Mouse (Mus musculus) layer of hippocampus, adult 2 months (tissue): ENCODE results near the gene Tmtc1. TPM values are rescaled to one million over a fixed set of nuclear protein-coding genes. Genes with fewer than 3 reads are reported as not detected.

ENCODE experiments used
- DNase-seq, 2 experiments: peaks; one replicate each; pipeline ENCODE4 v3.0.0; 2022; ENCODE audit warnings: low spot score in 2 of 2
- H3K27ac ChIP-seq: fragments of 200-600 bp; 2 replicates; pipeline ENCODE4 v1.8.1; 2022
- H3K4me3 ChIP-seq: fragments of 200-600 bp; 2 replicates; pipeline ENCODE4 v1.8.1; 2022; ENCODE audit warnings: mild to moderate bottlenecking
- CTCF ChIP-seq: fragments of 200-600 bp; conservative IDR thresholded peaks from 2 replicates; pipeline ENCODE4 v1.8.1; 2022; ENCODE audit warnings: antibody characterized with exemption, mild to moderate bottlenecking, moderate library complexity
- total RNA-seq, 2 experiments: library from RNA; stranded (reverse); gene quantifications; 2 replicates each; pipeline ENCODE4 v1.2.3; 2021

Tmtc1 gene
- total RNA-seq, 2 experiments from 2014 or later: 39.8 to 42.0 TPM

DNA sequence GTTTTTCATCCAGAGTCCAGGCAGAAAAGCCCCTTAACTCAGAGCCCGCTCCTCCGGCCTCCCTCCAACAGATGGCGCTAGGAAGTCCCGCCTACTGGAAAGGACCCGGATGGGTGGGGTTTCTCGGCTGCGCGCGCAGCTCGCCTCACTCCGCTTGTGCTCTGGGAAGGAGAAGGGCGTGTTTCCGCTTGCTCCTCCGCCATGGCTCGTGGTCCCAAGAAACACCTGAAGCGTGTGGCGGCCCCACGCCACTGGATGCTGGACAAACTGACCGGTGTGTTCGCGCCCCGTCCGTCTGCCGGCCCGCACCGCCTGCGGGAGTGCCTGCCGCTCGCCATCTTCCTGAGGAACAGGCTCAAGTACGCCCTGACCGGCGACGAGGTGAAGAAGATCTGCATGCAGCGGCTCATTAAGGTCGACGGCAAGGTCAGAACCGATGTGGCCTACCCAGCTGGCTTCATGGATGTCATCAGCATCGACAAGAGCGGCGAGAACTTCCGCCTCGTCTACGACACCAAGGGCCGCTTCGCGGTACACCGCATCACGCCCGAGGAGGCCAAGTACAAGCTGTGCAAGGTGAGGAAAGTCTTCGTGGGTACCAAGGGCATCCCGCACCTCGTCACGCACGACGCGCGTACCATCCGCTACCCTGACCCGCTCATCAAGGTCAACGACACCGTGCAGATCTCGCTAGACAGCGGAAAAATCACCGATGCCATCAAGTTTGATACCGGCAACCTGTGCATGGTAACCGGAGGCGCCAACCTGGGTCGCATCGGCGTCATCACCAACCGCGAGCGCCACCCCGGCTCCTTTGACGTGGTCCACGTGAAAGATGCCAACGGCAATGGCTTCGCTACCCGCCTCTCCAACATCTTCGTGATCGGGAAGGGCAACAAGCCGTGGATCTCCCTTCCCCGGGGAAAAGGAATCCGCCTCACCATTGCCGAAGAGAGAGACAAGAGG is 89.4 kb downstream of the Tmtc1 start:
- 0 out of 2 replicates have a peak overlapping the region, but pooled peaks have one; percentile 68 for H3K27ac ChIP-seq
- TF ChIP-seq CTCF: peak; percentile 64

DNA sequence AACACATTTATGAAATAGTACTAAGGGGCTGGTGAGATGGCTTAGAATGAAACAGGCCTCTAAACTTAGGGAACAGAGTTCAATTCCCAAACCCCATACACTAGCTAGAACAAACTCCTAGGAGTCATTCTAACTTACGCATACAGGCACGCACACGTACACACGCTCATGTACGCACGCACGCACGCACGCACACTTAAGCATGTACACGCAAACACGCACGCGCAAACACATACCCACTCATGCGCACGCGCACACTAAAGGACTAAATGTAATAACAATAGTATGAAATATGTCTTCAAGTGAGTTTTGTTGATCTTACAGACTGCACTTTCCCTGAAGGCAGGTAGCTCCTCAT is 90.1 kb downstream of the Tmtc1 start:
- no peak for DNase-seq
- Histone ChIP-seq H3K27ac (no peak overlapping the region), H3K4me3 (peak overlapping the region; percentile 49; the same call in 1 of the 2 replicates)
- TF ChIP-seq CTCF: no peak

More for the DNA sequence above, 89.4 kb downstream of the Tmtc1 start:
- peak in 1 of 2 experiments; percentile 71 for DNase-seq
- H3K4me3 ChIP-seq: peak overlapping the region; percentile 49

DNA sequence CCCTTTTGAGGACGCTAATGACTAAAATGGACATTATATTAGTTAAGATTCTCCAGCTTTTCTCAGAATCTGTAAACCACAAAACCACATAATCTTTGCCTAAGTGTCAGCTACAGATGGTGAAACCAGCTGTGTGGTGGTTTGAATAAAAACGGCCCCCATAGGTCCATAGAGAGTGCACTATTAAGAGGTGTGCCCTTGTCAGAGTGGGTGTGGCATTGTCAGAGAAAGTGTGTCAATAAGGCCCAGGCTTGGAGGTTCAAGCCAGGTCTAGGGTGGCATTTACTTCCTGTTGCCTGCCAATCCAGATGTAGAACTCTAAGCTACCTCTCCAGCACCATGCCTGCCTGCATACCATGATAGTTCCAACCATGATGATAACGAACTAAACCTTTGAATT is 99.2 kb downstream of the Tmtc1 start:
- Histone ChIP-seq H3K27ac (no peak overlapping the region), H3K4me3 (no peak overlapping the region)
- no peak for DNase-seq
- no peak for TF ChIP-seq CTCF

DNA sequence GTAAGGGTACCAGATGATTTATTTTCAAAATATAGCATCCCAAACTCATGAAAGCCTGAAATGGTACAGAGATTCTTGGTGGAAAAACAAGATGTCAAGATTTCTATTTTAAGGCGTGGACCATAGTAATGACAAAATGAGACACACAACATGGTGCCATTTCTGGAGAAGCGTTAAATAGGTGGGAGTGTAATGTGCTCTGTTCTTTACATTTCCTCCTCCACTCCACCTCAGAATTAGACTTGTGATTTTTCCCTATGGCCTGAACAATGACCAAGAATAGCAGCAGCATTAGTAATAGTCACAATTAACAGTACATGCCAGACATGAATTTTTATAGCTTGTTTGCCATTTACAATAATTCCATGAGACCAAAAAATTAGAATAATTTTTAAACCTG is 102.0 kb downstream of the Tmtc1 start:
- H3K4me3 ChIP-seq: no peak overlapping the region
- TF ChIP-seq CTCF: no peak
- no peak for DNase-seq
- no peak overlapping the region for H3K27ac ChIP-seq

DNA sequence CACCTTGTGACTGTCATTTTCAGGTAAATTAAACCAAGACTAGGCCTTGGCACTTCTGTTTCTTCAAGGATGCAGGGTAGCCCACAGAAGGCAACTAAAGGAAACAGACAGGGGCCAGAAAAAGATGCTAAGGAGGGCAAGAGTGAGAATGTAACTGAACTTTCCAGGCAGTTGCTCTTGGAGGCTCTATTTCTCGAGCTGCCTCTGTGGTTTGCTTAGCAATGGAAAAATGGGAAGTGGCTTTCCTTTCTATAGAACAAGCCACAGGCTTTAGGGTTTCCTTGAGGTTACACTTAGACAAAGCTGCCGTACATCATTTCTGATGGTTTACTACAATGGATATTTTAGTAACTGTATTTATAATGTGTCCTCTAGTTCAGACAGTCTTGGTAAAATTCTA is 102.4 kb downstream of the Tmtc1 start:
- no peak for DNase-seq
- Histone ChIP-seq H3K27ac (no peak overlapping the region), H3K4me3 (no peak overlapping the region)
- no peak for TF ChIP-seq CTCF

DNA sequence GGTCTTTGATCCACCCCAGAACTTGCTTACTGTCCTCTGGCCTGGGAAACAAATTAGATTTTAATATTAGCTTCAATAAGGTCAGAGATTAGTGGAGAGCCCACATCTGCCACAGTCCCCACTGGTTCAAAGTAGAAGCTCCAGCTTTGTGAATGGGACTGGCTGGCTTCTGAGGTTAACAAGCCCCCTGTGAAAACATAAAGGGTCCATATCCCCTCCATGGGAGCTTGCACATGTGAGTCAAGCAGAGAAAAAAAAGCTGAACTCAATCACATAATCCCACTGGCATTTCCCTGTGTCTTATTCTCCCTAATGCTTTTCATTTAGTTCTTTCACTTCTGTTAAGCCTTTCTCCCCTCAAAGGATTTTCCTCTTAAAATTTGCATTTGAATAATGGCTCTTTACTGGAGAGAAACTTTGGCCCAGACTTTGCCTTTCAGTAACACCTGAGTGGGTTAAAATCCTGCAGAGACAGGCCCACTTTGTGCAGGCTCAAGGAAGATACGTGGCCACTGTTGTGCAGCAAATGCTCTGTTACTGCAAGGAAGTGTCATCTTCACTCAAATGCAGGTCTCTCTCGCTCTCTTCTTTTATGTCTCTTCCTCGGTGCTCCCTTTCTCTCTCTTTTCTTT is 105.7 kb downstream of the Tmtc1 start:
- H3K4me3 ChIP-seq: no peak overlapping the region
- H3K27ac ChIP-seq: no peak overlapping the region
- no peak for TF ChIP-seq CTCF

DNA sequence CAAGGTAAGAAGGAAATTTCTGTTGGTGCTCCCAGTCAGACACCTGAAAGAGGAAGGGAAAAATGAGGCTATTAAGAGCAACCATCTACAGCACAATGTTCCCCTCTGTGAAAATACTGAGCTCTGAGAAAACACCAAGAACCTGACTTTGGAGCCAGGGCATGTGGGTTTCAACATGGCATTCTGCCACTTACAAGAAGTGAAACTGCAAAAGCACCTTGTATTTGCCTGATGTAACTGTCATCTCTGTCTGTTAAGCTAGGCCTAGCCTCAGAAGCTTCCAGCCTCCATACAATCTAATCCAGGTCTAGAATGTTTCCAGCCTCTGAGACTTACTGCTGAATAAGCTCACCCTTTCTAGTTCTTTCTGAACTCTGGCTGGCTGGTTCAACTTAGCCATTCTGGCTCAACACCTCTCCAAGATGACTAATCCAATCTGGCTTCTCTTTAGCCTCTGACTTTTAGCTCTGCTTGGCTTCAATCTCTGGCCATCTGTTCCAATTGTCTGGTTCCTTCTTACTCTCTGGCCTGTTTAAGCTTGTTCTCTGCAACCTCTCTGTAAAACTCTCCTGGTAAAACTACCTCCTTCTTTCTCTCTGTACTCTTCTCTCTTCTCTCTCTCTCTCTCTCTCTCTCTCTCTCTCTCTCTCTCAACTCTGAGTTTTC is 107.8 kb downstream of the Tmtc1 start:
- H3K27ac ChIP-seq: no peak overlapping the region

More for the DNA sequence above, 105.7 kb downstream of the Tmtc1 start:
- DNase-seq: no peak

DNA sequence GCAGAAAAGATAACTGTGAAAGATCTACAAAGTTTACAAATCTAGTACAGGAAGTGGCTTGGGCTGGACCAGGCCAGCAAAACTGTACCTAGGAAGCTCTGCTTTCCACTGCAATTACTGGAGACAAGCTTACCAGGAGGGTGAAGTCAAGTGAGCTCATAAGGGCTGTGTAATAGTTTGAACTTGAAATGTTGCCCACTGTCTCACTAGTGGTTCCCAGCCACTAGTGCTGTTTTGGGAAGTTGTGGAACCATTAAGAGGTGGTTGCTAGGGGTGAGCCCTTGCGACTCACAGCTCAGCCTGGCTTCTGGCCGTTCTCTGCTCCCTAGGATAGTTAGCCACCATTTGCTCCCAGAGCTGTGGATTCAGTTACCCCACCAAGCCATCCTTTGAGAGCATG is 112.3 kb downstream of the Tmtc1 start:
- H3K4me3 ChIP-seq: no peak overlapping the region
- no peak for TF ChIP-seq CTCF
- DNase-seq: no peak
- no peak overlapping the region for H3K27ac ChIP-seq

More for the DNA sequence above, 107.8 kb downstream of the Tmtc1 start:
- no peak for TF ChIP-seq CTCF
- DNase-seq: no peak
- H3K4me3 ChIP-seq: no peak overlapping the region

DNA sequence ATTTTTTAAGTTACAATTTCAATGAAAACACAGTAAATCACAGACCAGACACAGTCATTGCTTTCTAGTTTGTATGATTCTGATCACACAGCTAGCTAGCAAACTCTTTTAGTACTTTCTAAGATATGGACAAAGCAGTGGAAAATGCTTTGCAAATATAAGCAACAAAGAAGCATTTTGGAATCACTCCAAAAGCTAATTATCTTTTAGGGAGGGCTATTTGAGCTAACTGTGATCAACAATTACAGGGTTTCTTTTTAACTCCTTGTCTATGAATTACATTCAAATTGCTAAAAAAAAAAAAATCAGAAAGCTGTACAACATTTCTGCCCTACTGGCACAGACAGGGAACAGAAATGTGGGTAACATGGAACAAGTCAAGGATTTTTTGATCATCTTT is 114.2 kb downstream of the Tmtc1 start:
- Histone ChIP-seq H3K4me3 (no peak overlapping the region), H3K27ac (no peak overlapping the region)
- DNase-seq: no peak
- no peak for TF ChIP-seq CTCF

DNA sequence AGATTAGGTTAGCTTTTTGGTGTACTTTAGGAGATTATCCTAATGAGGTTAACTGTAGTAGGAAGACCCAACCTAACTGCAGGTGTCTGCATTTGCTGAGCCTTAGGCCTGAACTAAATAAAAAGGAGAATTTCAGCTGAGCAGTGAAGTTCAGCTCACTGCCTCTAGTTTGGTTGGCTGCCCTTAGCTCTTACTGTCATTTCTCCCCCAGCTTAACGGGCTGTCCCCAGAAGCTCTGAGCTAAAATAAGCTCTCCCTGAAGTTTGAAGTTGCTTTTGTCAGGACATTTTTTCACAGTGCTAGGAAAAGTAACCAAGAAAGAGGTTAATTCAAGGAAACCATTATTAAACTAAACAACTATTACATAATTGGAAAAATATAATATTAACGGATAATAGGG is 115.3 kb downstream of the Tmtc1 start:
- Histone ChIP-seq H3K4me3 (no peak overlapping the region), H3K27ac (no peak overlapping the region)
- DNase-seq: no peak
- TF ChIP-seq CTCF: no peak

DNA sequence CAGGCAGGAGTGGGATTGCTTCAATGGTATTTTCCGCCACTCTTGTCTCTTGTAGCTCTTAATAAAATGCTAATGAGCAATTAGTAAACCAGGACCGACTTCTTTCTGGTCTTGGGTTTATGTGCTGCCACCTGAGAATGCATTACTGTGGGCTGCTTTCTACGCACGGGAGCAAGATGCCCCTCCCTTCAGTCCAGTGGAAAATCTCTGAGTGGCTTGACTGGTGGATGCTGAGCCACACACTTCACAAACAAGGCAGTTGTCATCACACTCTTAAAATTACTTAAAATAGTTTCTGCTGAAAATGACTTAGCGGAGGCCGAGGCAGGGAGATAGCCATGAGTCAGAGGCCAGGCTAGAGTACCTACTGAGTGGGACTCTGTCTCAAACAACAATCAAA is 116.1 kb downstream of the Tmtc1 start:
- Histone ChIP-seq H3K4me3 (no peak overlapping the region), H3K27ac (no peak overlapping the region)
- no peak for TF ChIP-seq CTCF
- DNase-seq: no peak

DNA sequence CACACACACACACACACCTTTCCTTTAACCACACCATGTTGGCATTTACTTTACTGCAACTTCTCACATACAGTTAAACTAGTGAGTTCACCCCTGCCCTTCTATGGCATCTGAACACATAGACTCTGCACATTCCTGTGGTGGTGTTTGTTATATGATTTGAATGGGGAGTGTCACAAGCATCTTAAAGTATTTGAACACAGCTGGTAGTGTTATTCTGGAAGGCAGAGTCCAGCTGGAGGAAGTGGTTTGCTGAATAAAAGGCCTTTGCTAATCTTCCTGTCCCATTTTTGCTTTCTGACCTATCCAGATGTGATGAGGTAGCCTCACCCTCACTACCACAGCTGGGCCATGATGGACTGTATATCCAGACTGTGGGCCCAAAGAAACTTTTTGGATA is 125.5 kb downstream of the Tmtc1 start:
- H3K27ac ChIP-seq: no peak overlapping the region
- no peak for TF ChIP-seq CTCF

DNA sequence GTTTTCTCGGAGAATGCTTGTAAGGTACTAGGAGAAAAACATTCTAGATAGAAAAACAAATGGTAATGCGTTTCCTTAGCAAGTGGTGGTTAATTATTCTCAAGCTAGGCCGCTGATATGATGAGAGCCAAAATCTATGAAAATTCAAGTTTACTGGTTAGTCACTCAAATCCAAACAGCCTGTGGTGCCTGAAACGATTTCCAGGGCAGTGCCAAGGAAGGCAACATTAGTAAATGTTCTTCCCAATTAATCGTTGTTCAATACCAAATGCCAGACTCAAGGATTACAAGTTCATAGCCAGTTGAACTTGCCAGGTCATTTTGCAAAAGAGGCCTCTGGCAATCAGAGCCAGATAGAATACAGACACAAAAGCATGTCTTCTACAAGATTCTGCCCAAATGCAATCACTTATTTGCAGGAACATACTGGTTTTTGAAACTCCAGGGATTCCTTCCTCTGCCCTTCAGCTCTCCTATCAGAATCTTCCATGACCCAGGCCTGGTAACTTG is 128.6 kb downstream of the Tmtc1 start:
- Histone ChIP-seq H3K27ac (no peak overlapping the region), H3K4me3 (no peak overlapping the region)
- TF ChIP-seq CTCF: no peak
- no peak for DNase-seq

More for the DNA sequence above, 125.5 kb downstream of the Tmtc1 start:
- DNase-seq: no peak
- no peak overlapping the region for H3K4me3 ChIP-seq
